Mouse (Mus musculus) adipose tissue, adult 10 weeks (tissue): ENCODE results near the gene 1700029H14Rik. TPM values are rescaled to one million over a fixed set of nuclear protein-coding genes. Genes with fewer than 3 reads are reported as not detected.

Experiments used
- polyA plus RNA-seq: library from polyadenylated mRNA; stranded (reverse); fragments of 350-450 nt; fragmentation: Illumina TruSeq; extraction: RNeasy Lipid Tissue Mini Kit (QIAGEN cat#74804); gene quantifications from one replicate; pipeline ENCODE4 v1.2.3, GENCODE M21; 2014; ENCODE audit warnings: low read depth, low replicate concordance

1700029H14Rik gene
- 20.2 TPM for polyA plus RNA-seq

GRCm38 (mm10) chr8:13562118-13562517 is at the start of gene 1700029H14Rik:
Gene 1700029H14Rik, minus strand, starts transcription at chr8:13562461.

Other genes starting within 250 kb of the 1700029H14Rik start
- 38.7 TPM for gene Tfdp1, start 223.7 kb downstream of the 1700029H14Rik start, polyA plus RNA-seq
- gene Atp4b, start 165.6 kb downstream of the 1700029H14Rik start, polyA plus RNA-seq: not detected
- 0.04 TPM for gene Grk1, start 157.4 kb downstream of the 1700029H14Rik start, polyA plus RNA-seq
- 2.5 TPM for gene Tmem255b, start 127.3 kb downstream of the 1700029H14Rik start, polyA plus RNA-seq
- 165 TPM for gene Gas6, start 68.0 kb downstream of the 1700029H14Rik start, polyA plus RNA-seq
- gene Rasa3, start 115.1 kb upstream of the 1700029H14Rik start, polyA plus RNA-seq: 36.6 TPM
- gene Cfap97d2, start 143.4 kb upstream of the 1700029H14Rik start, polyA plus RNA-seq: 1.4 TPM
- 41.6 TPM for gene Cdc16, start 195.2 kb upstream of the 1700029H14Rik start, polyA plus RNA-seq
- 26.3 TPM for gene Upf3a, start 223.2 kb upstream of the 1700029H14Rik start, polyA plus RNA-seq